Mouse (Mus musculus) hindbrain, embryonic 11.5 days (tissue): ENCODE results near the gene D630003M21Rik. TPM values are rescaled to one million over a fixed set of nuclear protein-coding genes. Genes with fewer than 3 reads are reported as not detected.

Experiments
- ATAC-seq: fragments of 200-750 bp; cut with Nextera tagmentation; 2 replicates; pipeline ENCODE4 v1.8.0; 2017; ENCODE audit warnings: mild to moderate bottlenecking, moderate TSS enrichment, moderate library complexity; ENCODE audit not compliant: low FRiP score
- DNase-seq: peaks from one replicate; pipeline ENCODE4 v3.0.0-alpha.2; 2015; ENCODE audit warnings: low spot score
- H3K27ac ChIP-seq: fragments of 300-500 bp; sonication (generic); 2 replicates; pipeline ENCODE4 v1.5.1; 2014; ENCODE audit warnings: mild to moderate bottlenecking, low read depth, low read length
- H3K27me3 ChIP-seq: fragments of 300-500 bp; sonication (generic); 2 replicates; pipeline ENCODE4 v1.6.1; 2014; ENCODE audit warnings: mild to moderate bottlenecking, low read length, moderate library complexity, mixed read lengths; ENCODE audit not compliant: control insufficient read depth, insufficient read depth
- H3K36me3 ChIP-seq: fragments of 300-500 bp; sonication (generic); 2 replicates; pipeline ENCODE4 v1.6.1; 2014; ENCODE audit warnings: mild to moderate bottlenecking, low read length, moderate library complexity, mixed read lengths; ENCODE audit not compliant: control insufficient read depth, insufficient read depth
- H3K4me1 ChIP-seq: fragments of 300-500 bp; sonication (generic); replicated peaks from 2 replicates; pipeline ENCODE4 v1.6.1; 2014; ENCODE audit warnings: low read length, mixed read lengths; ENCODE audit not compliant: control insufficient read depth, insufficient read depth
- H3K4me2 ChIP-seq: fragments of 300-500 bp; sonication (generic); replicated peaks from 2 replicates; pipeline ENCODE4 v1.6.1; 2014; ENCODE audit warnings: mild to moderate bottlenecking, low read depth, low read length
- H3K4me3 ChIP-seq: fragments of 300-500 bp; sonication (generic); 2 replicates; pipeline ENCODE4 v1.5.1; 2014; ENCODE audit warnings: low read depth, low read length
- H3K9ac ChIP-seq: fragments of 300-500 bp; sonication (generic); 2 replicates; pipeline ENCODE4 v1.6.1; 2014; ENCODE audit warnings: low read depth, low read length
- H3K9me3 ChIP-seq: fragments of 300-500 bp; sonication (generic); 2 replicates; pipeline ENCODE4 v1.6.1; 2016; ENCODE audit warnings: low read length; ENCODE audit not compliant: control insufficient read depth
- WGBS: fragments of 180-500 bp; shearing (Covaris S2); extraction: QIAGEN DNeasy Blood & Tissue Kit; methylation state at CpG from one replicate; pipeline ENCODE4 v1.1.7; 2014; 5-methylcytosine and 5-hydroxymethylcytosine counted together
- polyA plus RNA-seq: library from polyadenylated mRNA; unstranded; fragments of >200 nt; fragmentation: Nextera tagmentation; extraction: Ambion mirVana; gene quantifications from 2 replicates; pipeline ENCODE4 v1.2.1, GENCODE M21; 2014

Gene D630003M21Rik
- polyA plus RNA-seq, 1 experiment from 2014 or later, result 2.3 TPM

DNA sequence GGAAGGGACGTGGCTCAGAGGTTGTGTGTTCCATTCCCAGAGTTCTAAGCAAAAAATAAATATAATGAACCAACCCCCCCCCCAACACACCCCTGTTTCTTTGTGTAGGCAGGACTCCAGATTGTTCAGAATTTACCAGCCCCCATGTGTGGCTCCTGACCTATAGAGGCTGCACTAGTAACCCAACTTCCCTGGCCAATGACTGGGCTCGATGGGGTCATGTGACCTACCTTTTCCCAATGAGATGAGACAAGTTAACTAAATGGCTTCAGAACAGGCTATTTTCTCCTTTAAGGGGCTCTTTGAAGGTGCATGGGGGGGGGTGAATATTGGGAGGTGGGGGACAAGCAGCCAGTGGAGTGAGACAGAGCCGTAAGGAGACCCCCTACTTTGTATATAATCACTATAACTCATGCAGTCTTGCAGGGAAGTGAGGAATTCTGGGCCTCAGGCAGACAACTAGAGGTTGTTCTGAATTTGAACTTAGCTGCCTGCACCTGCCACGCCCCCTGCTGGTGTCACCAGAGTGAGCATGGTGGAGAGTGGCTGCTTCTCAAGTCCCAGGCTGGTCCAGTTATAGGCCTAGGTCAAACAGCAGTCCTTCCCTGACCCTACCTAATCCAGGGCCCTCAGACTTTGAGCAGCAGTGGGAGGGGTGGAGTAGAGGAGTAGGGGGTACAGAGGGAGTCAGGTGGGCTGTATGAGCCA lies 17.1 kb downstream of the D630003M21Rik start:
- Histone ChIP-seq H3K9ac (no peak overlapping the region), H3K4me3 (no peak overlapping the region), H3K4me2 (no peak overlapping the region), H3K36me3 (no peaks in the 10 kb centered on the region), H3K4me1 (no peaks in the 10 kb centered on the region), H3K9me3 (no peaks in the 10 kb centered on the region), H3K27me3 (no peaks in the 10 kb centered on the region), H3K27ac (no peak overlapping the region)
- WGBS, result 59% methylated on average over 4 of the region's 4 CpGs
- ATAC-seq, result no peak
- no peak for DNase-seq

DNA sequence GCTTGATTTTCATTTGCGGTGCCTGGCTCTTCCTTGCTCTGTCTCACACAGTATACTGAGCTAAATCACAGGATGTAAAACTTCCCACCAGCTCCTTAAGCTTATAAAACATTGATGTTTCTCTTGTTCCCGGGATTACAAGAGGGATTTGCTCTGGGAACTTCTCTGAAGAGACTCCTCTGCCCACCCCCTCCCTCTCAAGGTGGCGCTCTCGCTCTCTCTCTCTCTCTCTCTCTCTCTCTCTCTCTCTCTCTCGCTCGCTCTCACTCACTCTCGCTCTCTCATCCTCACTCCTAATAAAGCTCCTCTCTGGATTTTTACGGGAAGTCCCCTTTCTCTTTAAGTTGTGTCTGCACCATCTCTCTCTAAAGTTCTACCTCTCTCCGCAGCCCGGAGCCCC lies 18.1 kb downstream of the D630003M21Rik start:
- Histone ChIP-seq H3K4me1 (no peaks in the 10 kb centered on the region), H3K4me2 (no peak overlapping the region), H3K9me3 (no peaks in the 10 kb centered on the region), H3K27me3 (no peaks in the 10 kb centered on the region), H3K9ac (no peak overlapping the region), H3K4me3 (no peak overlapping the region), H3K27ac (no peak overlapping the region), H3K36me3 (no peaks in the 10 kb centered on the region)
- ATAC-seq, result no peak
- peak; percentile 31 for DNase-seq
- WGBS, result 38% methylated on average over 10 of the region's 10 CpGs

DNA sequence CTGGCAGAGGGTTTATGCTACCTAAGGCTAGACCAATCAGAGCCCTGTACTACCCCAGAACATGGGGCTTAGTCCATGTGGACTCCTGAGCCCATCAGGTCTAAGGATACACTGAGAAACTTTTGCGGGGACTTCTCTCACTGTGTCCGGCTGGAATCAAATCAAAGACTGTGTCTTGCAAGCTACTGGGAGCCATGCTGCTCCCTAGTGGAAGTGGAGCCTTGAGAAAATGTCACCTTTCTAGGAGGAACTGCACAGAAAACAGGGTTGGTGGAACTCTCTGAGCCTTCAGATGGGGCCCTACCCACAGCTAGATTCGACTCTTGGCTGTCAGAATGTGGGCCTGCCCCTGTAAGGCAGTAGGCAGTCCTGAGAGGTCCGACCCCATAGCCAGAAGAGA lies 18.5 kb downstream of the D630003M21Rik start:
- H3K4me1 ChIP-seq, result no peaks in the 10 kb centered on the region
- H3K36me3 ChIP-seq, result no peaks in the 10 kb centered on the region
- H3K27me3 ChIP-seq, result no peaks in the 10 kb centered on the region
- no peak overlapping the region for H3K4me3 ChIP-seq
- whole genome bisulfite sequencing, result 46% methylated on average over 4 of the region's 4 CpGs
- no peak overlapping the region for H3K27ac ChIP-seq
- no peak overlapping the region for H3K4me2 ChIP-seq
- H3K9ac ChIP-seq, result no peak overlapping the region
- ATAC-seq (no peak), DNase-seq (no peak)
- no peaks in the 10 kb centered on the region for H3K9me3 ChIP-seq

DNA sequence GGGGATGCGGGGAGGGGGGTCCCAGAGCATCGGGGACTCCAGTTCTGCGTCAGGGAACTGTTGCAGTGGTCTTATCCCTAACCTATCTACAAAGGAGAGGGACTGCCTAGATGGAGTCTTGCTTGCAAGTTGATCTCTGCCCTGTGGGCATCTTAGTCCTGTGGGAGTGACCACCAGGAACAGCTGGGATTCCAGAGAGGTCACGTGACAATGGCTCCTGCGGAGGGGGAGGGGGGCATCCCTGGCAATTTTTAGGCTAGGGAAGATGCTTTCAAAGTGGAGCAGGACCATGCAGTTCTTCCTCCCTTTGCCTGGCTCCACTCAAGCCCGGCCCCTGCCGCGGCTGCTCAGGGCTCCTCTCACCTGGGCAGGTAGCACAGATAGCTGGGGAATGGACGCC lies 19.2 kb downstream of the D630003M21Rik start:
- WGBS, result 66% methylated on average over 9 of the region's 9 CpGs
- H3K27ac ChIP-seq, result no peak overlapping the region
- no peak for DNase-seq

DNA sequence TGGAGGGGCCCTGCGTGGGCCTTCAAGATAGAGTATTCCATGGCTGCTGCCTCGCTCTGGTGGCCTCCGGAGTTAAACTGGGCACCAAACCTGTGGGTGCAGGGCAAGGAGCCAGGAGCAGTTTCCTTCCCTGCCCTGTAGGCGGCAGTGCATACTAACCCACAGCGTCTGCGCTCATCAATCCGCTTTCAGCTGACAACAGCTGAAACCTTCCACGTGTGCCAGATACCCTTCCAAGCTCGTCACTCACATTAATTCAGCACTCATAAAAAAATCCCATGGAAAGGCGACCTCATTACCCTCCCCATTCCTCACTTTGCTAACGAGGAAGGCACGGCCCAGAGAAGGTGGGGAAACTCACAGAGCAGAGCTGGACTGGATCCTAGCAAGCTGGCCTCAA lies 21.2 kb downstream of the D630003M21Rik start:
- H3K4me2 ChIP-seq, result no peak overlapping the region
- DNase-seq (peak; percentile 79), ATAC-seq (no peak)
- H3K4me3 ChIP-seq, result no peak overlapping the region
- no peaks in the 10 kb centered on the region for H3K4me1 ChIP-seq
- no peaks in the 10 kb centered on the region for H3K9me3 ChIP-seq
- no peaks in the 10 kb centered on the region for H3K36me3 ChIP-seq
- H3K27ac ChIP-seq, result no peak overlapping the region
- 15% methylated on average over 12 of the region's 12 CpGs for whole genome bisulfite sequencing
- no peak overlapping the region for H3K9ac ChIP-seq
- H3K27me3 ChIP-seq, result no peaks in the 10 kb centered on the region

More for the DNA sequence above, 19.2 kb downstream of the D630003M21Rik start:
- no peaks in the 10 kb centered on the region for H3K9me3 ChIP-seq
- H3K4me2 ChIP-seq, result no peak overlapping the region
- no peaks in the 10 kb centered on the region for H3K27me3 ChIP-seq
- H3K4me3 ChIP-seq, result no peak overlapping the region
- H3K9ac ChIP-seq, result no peak overlapping the region
- H3K4me1 ChIP-seq, result no peaks in the 10 kb centered on the region
- no peaks in the 10 kb centered on the region for H3K36me3 ChIP-seq
- no peak for ATAC-seq

DNA sequence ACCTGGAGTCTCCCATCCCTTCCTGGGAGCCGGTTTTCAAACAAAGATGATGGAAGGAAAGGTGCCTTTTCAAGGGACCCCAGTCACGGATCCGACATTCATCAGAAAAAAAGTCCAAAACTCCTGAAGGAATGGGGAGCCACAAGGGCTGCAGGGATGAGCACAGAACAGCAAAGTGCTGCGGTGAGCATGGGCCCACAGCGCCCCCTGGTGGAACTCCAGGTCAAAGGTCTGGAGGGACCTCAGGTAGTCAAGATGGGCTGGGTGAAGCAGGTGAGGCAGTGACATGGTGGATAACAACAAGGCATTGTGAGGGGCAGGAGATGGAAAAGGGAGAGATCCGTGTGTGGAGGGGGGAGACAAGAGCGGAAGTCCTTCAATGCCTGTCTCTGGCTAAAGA lies 24.9 kb downstream of the D630003M21Rik start:
- 10% methylated on average over 7 of the region's 7 CpGs for WGBS
- Histone ChIP-seq H3K4me2 (no peak overlapping the region), H3K9me3 (no peaks in the 10 kb centered on the region), H3K4me3 (no peak overlapping the region), H3K27me3 (no peaks in the 10 kb centered on the region), H3K9ac (no peak overlapping the region), H3K27ac (no peak overlapping the region), H3K4me1 (no peaks in the 10 kb centered on the region), H3K36me3 (no peaks in the 10 kb centered on the region)
- ATAC-seq (peak; percentile 62; the same call in 1 of the 2 replicates), DNase-seq (peak; percentile 87)

DNA sequence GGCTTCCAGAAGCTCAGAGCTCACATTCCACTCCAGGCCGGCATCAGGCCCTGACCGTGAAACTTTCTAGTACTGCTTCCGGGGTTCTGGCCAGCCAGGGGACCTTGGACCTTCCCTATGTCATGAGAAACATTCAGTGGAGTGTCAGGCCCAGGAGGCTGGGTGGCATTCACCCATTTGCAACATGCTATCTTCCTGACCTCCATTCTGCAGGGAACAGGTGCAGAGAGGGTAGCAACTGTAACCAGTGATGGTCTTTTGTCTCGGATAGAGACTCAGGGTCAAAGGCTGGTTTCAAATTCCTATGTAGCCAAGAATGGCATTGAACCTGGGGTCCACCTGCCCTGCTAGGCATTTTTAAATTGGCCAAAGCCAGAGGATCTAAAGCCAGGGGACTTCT lies 25.3 kb downstream of the D630003M21Rik start:
- H3K4me3 ChIP-seq, result no peak overlapping the region
- no peaks in the 10 kb centered on the region for H3K27me3 ChIP-seq
- H3K4me2 ChIP-seq, result no peak overlapping the region
- WGBS, result 90% methylated on average over 4 of the region's 4 CpGs
- H3K9me3 ChIP-seq, result no peaks in the 10 kb centered on the region
- H3K4me1 ChIP-seq, result no peaks in the 10 kb centered on the region
- DNase-seq, result no peak
- H3K9ac ChIP-seq, result no peak overlapping the region
- H3K36me3 ChIP-seq, result no peaks in the 10 kb centered on the region
- ATAC-seq, result no peak
- no peak overlapping the region for H3K27ac ChIP-seq

DNA sequence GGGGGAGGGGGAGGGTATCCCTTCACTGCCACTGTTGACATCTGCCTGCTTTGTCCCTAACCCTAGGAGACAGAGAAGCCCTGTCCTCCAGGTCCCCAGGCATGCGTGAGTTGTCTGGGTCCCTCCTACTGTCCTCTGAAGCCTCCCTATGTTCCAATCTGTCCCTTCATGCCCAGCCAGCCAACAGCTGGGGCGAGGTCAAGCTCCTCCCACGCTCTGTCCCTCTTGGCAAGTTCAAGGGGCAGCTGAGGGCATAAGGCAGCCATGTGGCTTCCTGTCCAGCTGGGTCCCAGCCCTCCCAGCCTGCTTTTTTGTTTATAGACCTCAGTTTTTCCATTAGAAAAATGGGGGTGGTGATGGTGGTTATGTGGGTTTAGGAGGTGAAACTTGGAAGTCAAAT lies 29.7 kb downstream of the D630003M21Rik start:
- DNase-seq (peak; percentile 22), ATAC-seq (no peak)
- no peaks in the 10 kb centered on the region for H3K36me3 ChIP-seq
- no peak overlapping the region for H3K9ac ChIP-seq
- no peaks in the 10 kb centered on the region for H3K9me3 ChIP-seq
- no peak overlapping the region for H3K4me3 ChIP-seq
- 44% methylated on average over 3 of the region's 3 CpGs for WGBS
- no peak overlapping the region for H3K4me2 ChIP-seq
- no peaks in the 10 kb centered on the region for H3K27me3 ChIP-seq
- no peak overlapping the region for H3K27ac ChIP-seq
- no peaks in the 10 kb centered on the region; the same call in 1 of the 2 replicates for H3K4me1 ChIP-seq

DNA sequence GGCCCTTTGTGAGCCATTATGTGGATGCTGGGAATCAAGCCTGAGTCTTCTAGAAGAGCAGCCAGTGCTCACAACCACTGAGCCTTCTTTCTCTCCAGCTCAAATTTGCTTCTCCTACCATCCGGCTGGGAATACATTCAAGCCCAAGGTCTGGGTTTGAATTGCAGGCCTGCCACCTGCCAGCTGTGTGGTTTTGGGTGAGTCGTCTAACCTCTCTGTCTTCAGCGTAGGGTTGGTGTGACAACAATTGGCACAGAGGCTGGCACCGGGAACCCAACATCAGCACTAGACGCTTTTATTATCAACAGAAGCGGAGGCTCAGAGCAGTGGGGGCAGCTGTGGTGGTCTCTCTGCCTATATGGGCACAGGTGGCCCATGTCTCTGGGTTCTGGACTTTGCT lies 30.2 kb downstream of the D630003M21Rik start:
- ATAC-seq (no peak), DNase-seq (no peak)
- Histone ChIP-seq H3K9ac (no peak overlapping the region), H3K4me1 (no peaks in the 10 kb centered on the region; the same call in 1 of the 2 replicates), H3K27me3 (no peaks in the 10 kb centered on the region), H3K27ac (no peak overlapping the region), H3K9me3 (no peaks in the 10 kb centered on the region), H3K4me2 (no peak overlapping the region), H3K4me3 (no peak overlapping the region), H3K36me3 (no peaks in the 10 kb centered on the region)
- 87% methylated on average over 6 of the region's 6 CpGs for WGBS
